9 mouse cellular contexts compared by ENCODE assay signal in genomic region chr4:135354751-135355150, GRCm38 (mm10). TPM values are rescaled to one million over a fixed set of nuclear protein-coding genes. Genes with fewer than 3 reads are reported as not detected.
DNase-seq lines count a peak whose midpoint lies in the region; ATAC-seq lines count a peak whose summit lies in the region.
"Not testable (repeated sequence)": the region's sequence is repeated elsewhere in the genome, so short reads cannot be mapped to it uniquely, and the experiment has no call there.
"Had no signal": no experiment of that assay in that cellular context is flagged by ENCODE, and none has a peak within 500 bp of the region (broad histone marks: within the 10 kb centered on the region; RNA-seq: fewer than 3 reads in every experiment).

No protein-coding gene starts in this region.

- H3K36me3 ChIP-seq in erythroblast, embryonic 14.5 days (ENCODE audit: control insufficient read depth) = peaks cover 19% of the 10 kb centered on the region
- not testable (repeated sequence) for H3K36me3 ChIP-seq in heart, embryonic 12.5 days; intestine, embryonic 15.5 days; limb, embryonic 11.5 days (ENCODE audit: control insufficient read depth, insufficient read depth, low read length); liver, embryonic 16.5 days (ENCODE audit: control insufficient read depth, insufficient read depth); midbrain, embryonic 14.5 days (ENCODE audit: control insufficient read depth, insufficient read depth, low read length); stomach, embryonic 16.5 days (ENCODE audit: control insufficient read depth, insufficient read depth, low read length)

- H3K4me1 ChIP-seq in brown adipose tissue, adult 24 weeks (ENCODE audit: control insufficient read depth, insufficient read depth, insufficient read length, low read length); limb, embryonic 11.5 days (ENCODE audit: control insufficient read depth, insufficient read depth, low read length): not testable (repeated sequence)
- peaks cover 54% of the 10 kb centered on the region for H3K4me1 ChIP-seq in erythroblast, embryonic 14.5 days (ENCODE audit: control insufficient read depth)
- H3K4me1 ChIP-seq in heart, embryonic 12.5 days (replicated peaks) = peaks cover 18% of the 10 kb centered on the region
- peaks cover 20% of the 10 kb centered on the region for H3K4me1 ChIP-seq in intestine, embryonic 15.5 days (replicated peaks)
- H3K4me1 ChIP-seq in liver, embryonic 16.5 days (ENCODE audit: control insufficient read depth, low read depth, low read length) = peaks cover 35% of the 10 kb centered on the region
- peaks cover 20% of the 10 kb centered on the region for H3K4me1 ChIP-seq in midbrain, embryonic 14.5 days (ENCODE audit: control insufficient read depth, insufficient read depth, low read length)
- H3K4me1 ChIP-seq in stomach, embryonic 16.5 days (ENCODE audit: control insufficient read depth, insufficient read depth, low read length) = peaks cover 13% of the 10 kb centered on the region

- DNase-seq in limb, embryonic 11.5 days (ENCODE audit: low spot score); midbrain, embryonic 14.5 days: not testable (repeated sequence)

- ATAC-seq in heart, embryonic 12.5 days (ENCODE audit: insufficient number of reproducible peaks, low FRiP score); intestine, embryonic 15.5 days; limb, embryonic 11.5 days (ENCODE audit: insufficient number of reproducible peaks, low FRiP score, low TSS enrichment, low read depth); liver, embryonic 16.5 days (ENCODE audit: low read depth); midbrain, embryonic 14.5 days (ENCODE audit: low FRiP score, low TSS enrichment); stomach, embryonic 16.5 days (ENCODE audit: insufficient read depth, low FRiP score): not testable (repeated sequence)

- H3K9me3 ChIP-seq in erythroblast, embryonic 14.5 days (ENCODE audit: control insufficient read depth, low read length); heart, embryonic 12.5 days (replicated peaks); intestine, embryonic 15.5 days; limb, embryonic 11.5 days (ENCODE audit: control insufficient read depth, low read length); liver, embryonic 16.5 days (replicated peaks; ENCODE audit: control insufficient read depth, low read length); midbrain, embryonic 14.5 days (ENCODE audit: control insufficient read depth, low read length); stomach, embryonic 16.5 days (replicated peaks; ENCODE audit: control insufficient read depth, low read length): not testable (repeated sequence)

- not testable (repeated sequence) for H3K9ac ChIP-seq in heart, embryonic 12.5 days; intestine, embryonic 15.5 days; midbrain, embryonic 14.5 days (replicated peaks; ENCODE audit: low read length); stomach, embryonic 16.5 days (ENCODE audit: low read length)
- H3K9ac ChIP-seq in limb, embryonic 11.5 days (ENCODE audit: low read length) = 0 out of 2 replicates have a peak overlapping the region, but pooled peaks have one; percentile 54
- peak overlapping the region; percentile 71 for H3K9ac ChIP-seq in liver, embryonic 16.5 days (ENCODE audit: low read depth, low read length)

- H3K27ac ChIP-seq in brown adipose tissue, adult 24 weeks (replicated peaks; ENCODE audit: low read depth, low read length) = 0 out of 2 replicates have a peak overlapping the region, but pooled peaks have one; percentile 10
- peak overlapping the region; percentile 99; the same call in 1 of the 2 replicates for H3K27ac ChIP-seq in heart, embryonic 12.5 days (ENCODE audit: poor library complexity, severe bottlenecking)
- H3K27ac ChIP-seq in intestine, embryonic 15.5 days = peak overlapping the region; percentile 99; the same call in 1 of the 2 replicates
- peak overlapping the region; percentile 96; the same call in 1 of the 2 replicates for H3K27ac ChIP-seq in limb, embryonic 11.5 days (replicated peaks; ENCODE audit: low read depth, low read length)
- peak overlapping the region; percentile 99 for H3K27ac ChIP-seq in liver, embryonic 16.5 days (ENCODE audit: low read length)
- H3K27ac ChIP-seq in midbrain, embryonic 14.5 days (replicated peaks; ENCODE audit: low read depth, low read length) = 0 out of 2 replicates have a peak overlapping the region, but pooled peaks have one; percentile 92
- peak overlapping the region; percentile 99 for H3K27ac ChIP-seq in stomach, embryonic 16.5 days (ENCODE audit: low read length)

- H3K4me2 ChIP-seq in heart, embryonic 12.5 days = 0 out of 2 replicates have a peak overlapping the region, but pooled peaks have one; percentile 76
- H3K4me2 ChIP-seq in intestine, embryonic 15.5 days (replicated peaks); limb, embryonic 11.5 days (ENCODE audit: low read depth, severe bottlenecking); midbrain, embryonic 14.5 days (ENCODE audit: low read length); stomach, embryonic 16.5 days (ENCODE audit: low read depth, low read length): not testable (repeated sequence)
- H3K4me2 ChIP-seq in liver, embryonic 16.5 days (ENCODE audit: low read depth, low read length) = peak overlapping the region; percentile 90

- H3K4me3 ChIP-seq in brown adipose tissue, adult 24 weeks (ENCODE audit: insufficient read depth, low read depth, low read length); heart, embryonic 12.5 days; intestine, embryonic 15.5 days (replicated peaks); limb, embryonic 11.5 days (ENCODE audit: low read depth, low read length); midbrain, embryonic 14.5 days (replicated peaks; ENCODE audit: low read depth, low read length); stomach, embryonic 16.5 days (replicated peaks; ENCODE audit: low read length): not testable (repeated sequence)
- peak overlapping the region; percentile 99 for H3K4me3 ChIP-seq in erythroblast, embryonic 14.5 days (replicated peaks)
- H3K4me3 ChIP-seq in liver, embryonic 16.5 days (ENCODE audit: low read depth, low read length) = peak overlapping the region; percentile 96

- not testable (repeated sequence) for H3K27me3 ChIP-seq in erythroblast, embryonic 14.5 days (ENCODE audit: control insufficient read depth); intestine, embryonic 15.5 days (replicated peaks); limb, embryonic 11.5 days (ENCODE audit: control insufficient read depth, insufficient read depth, low read length); liver, embryonic 16.5 days (ENCODE audit: control insufficient read depth, insufficient read depth, low read depth, low read length); midbrain, embryonic 14.5 days (ENCODE audit: control insufficient read depth, insufficient read depth, low read length); stomach, embryonic 16.5 days (ENCODE audit: control insufficient read depth, insufficient read depth, low read length)
- H3K27me3 ChIP-seq in heart, embryonic 12.5 days (replicated peaks) = peaks cover 10% of the 10 kb centered on the region; the same call in 1 of the 2 replicates

RNA-seq across cellular contexts. Expression of gene Srrm1, which starts 1.6 kb away (rescaled TPM):
- 32.7 and 42.7 TPM in 2 replicates for polyA plus RNA-seq in brown adipose tissue, adult 24 weeks (2012; ENCODE audit: insufficient read depth, insufficient read length, missing spikeins)
- polyA plus RNA-seq in erythroblast, embryonic 14.5 days (2012) = 52.0 and 52.9 TPM in 2 replicates
- polyA plus RNA-seq in heart, embryonic 12.5 days (2016; fragmentation: Nextera tagmentation; extraction: Ambion mirVana) = 170 and 178 TPM in 2 replicates
- polyA plus RNA-seq in intestine, embryonic 15.5 days (2015; fragmentation: Nextera tagmentation; extraction: Ambion mirVana) = 189 and 248 TPM in 2 replicates
- polyA plus RNA-seq in limb, embryonic 11.5 days (2014; fragmentation: Nextera tagmentation; extraction: Ambion mirVana) = 243 and 254 TPM in 2 replicates
- polyA plus RNA-seq in liver, embryonic 16.5 days (2015; fragmentation: Nextera tagmentation; extraction: Ambion mirVana) = 93.8 and 95.3 TPM in 2 replicates
- polyA plus RNA-seq in midbrain, embryonic 14.5 days (2014; fragmentation: Nextera tagmentation; extraction: Ambion mirVana) = 160 and 179 TPM in 2 replicates
- 176 and 188 TPM in 2 replicates for polyA plus RNA-seq in stomach, embryonic 16.5 days (2015; fragmentation: Nextera tagmentation; extraction: Ambion mirVana)

RNA-seq across cellular contexts. Expression of gene Ncmap, which starts 43.3 kb away (rescaled TPM):
- 0.71 TPM in 1 of 2 replicates, not detected in the other for polyA plus RNA-seq in brown adipose tissue, adult 24 weeks (2012; ENCODE audit: insufficient read depth, insufficient read length, missing spikeins)
- not detected in 2 replicates for polyA plus RNA-seq in erythroblast, embryonic 14.5 days (2012)
- polyA plus RNA-seq in heart, embryonic 12.5 days (2016; fragmentation: Nextera tagmentation; extraction: Ambion mirVana) = 0.37 and 0.63 TPM in 2 replicates
- polyA plus RNA-seq in intestine, embryonic 15.5 days (2015; fragmentation: Nextera tagmentation; extraction: Ambion mirVana) = 7.4 and 7.7 TPM in 2 replicates
- polyA plus RNA-seq in limb, embryonic 11.5 days (2014; fragmentation: Nextera tagmentation; extraction: Ambion mirVana) = 0.30 and 0.64 TPM in 2 replicates
- polyA plus RNA-seq in liver, embryonic 16.5 days (2015; fragmentation: Nextera tagmentation; extraction: Ambion mirVana) = 0.08 and 0.19 TPM in 2 replicates
- 0.67 and 1.4 TPM in 2 replicates for polyA plus RNA-seq in midbrain, embryonic 14.5 days (2014; fragmentation: Nextera tagmentation; extraction: Ambion mirVana)
- polyA plus RNA-seq in stomach, embryonic 16.5 days (2015; fragmentation: Nextera tagmentation; extraction: Ambion mirVana) = 27.4 and 36.0 TPM in 2 replicates
- polyA plus RNA-seq: G1E had no signal

Comparison
In these comparisons a context has a peak if more than half of its experiments do, and no peak if none do; other contexts are left out.
1. H3K27ac ChIP-seq: peak in every context shown above with its lines; median percentile 99 in heart, embryonic 12.5 days; 99 in intestine, embryonic 15.5 days; 99 in liver, embryonic 16.5 days; 99 in stomach, embryonic 16.5 days; 96 in limb, embryonic 11.5 days; 92 in midbrain, embryonic 14.5 days; 10 in brown adipose tissue, adult 24 weeks.